8 mouse cellular contexts compared by ENCODE assay signal in the genomic region with DNA sequence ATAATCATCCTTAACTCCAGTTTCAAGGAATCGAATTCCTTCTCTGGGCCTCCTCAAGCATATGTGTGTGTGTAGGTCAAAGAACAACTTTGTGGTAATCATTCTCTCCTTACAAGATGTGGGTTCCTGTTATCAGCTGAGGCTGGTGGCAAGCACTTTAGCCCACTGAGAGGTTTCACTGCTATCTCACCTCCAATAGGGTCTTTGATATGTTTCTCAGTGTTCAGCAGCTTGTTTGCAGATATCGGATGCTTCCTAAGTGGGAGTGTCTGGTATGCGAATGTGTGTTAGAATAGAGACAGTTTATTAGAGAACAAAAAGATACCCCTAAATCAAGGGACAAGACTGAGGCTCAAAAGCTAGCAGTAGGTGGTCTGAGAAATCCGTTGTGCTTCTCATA. TPM values are rescaled to one million over a fixed set of nuclear protein-coding genes. Genes with fewer than 3 reads are reported as not detected.
DNase-seq lines count a peak whose midpoint lies in the region; ATAC-seq and TF ChIP-seq lines count a peak whose summit lies in the region.

No protein-coding gene starts in this region.

- DNase-seq in lung, adult 2 months, result no peak
- no peak for DNase-seq in lung, postnatal 36 days
- DNase-seq in forebrain, embryonic 10.5 days (ENCODE audit: extremely low spot score, low spot score), result no peak
- no peak for DNase-seq in cerebellum, adult 8-10 months
- no peak for DNase-seq in gastrocnemius, postnatal 10 days
- no peak for DNase-seq in cerebellum, postnatal 4 days (ENCODE audit: low spot score in 2 of 2)

- H3K27me3 ChIP-seq in forebrain, embryonic 10.5 days (ENCODE audit: poor library complexity, severe bottlenecking), result no peaks in the 10 kb centered on the region
- H3K27me3 ChIP-seq in limb, embryonic 12.5 days, result no peaks in the 10 kb centered on the region
- no peaks in the 10 kb centered on the region for H3K27me3 ChIP-seq in neural tube, embryonic 15.5 days (replicated peaks)

- peak overlapping the region; percentile 85 for H3K4me2 ChIP-seq in limb, embryonic 12.5 days
- H3K4me2 ChIP-seq in neural tube, embryonic 15.5 days, result peak overlapping the region; percentile 83

- peaks cover 12% of the 10 kb centered on the region for H3K36me3 ChIP-seq in forebrain, embryonic 10.5 days (replicated peaks)
- no peaks in the 10 kb centered on the region for H3K36me3 ChIP-seq in limb, embryonic 12.5 days
- H3K36me3 ChIP-seq in neural tube, embryonic 15.5 days, result no peaks in the 10 kb centered on the region

- H3K27ac ChIP-seq in forebrain, embryonic 10.5 days, result peak overlapping the region; percentile 86
- H3K27ac ChIP-seq in limb, embryonic 12.5 days, result no peak overlapping the region
- H3K27ac ChIP-seq in neural tube, embryonic 15.5 days (replicated peaks), result no peak overlapping the region

- no peak for TF ChIP-seq POLR2A in lung, adult 2 months (IDR thresholded peaks at IDR 0.05; ENCODE audit: borderline replicate concordance, extremely low read depth, low read depth, low read length)

- H3K9ac ChIP-seq in limb, embryonic 12.5 days (replicated peaks), result peak overlapping the region; percentile 73; the same call in 1 of the 2 replicates
- peak overlapping the region; percentile 86 for H3K9ac ChIP-seq in neural tube, embryonic 15.5 days (replicated peaks)

- H3K9me3 ChIP-seq in forebrain, embryonic 10.5 days, result no peaks in the 10 kb centered on the region
- H3K9me3 ChIP-seq in limb, embryonic 12.5 days, result no peaks in the 10 kb centered on the region
- no peaks in the 10 kb centered on the region for H3K9me3 ChIP-seq in neural tube, embryonic 15.5 days (replicated peaks)

- peaks cover 3% of the 10 kb centered on the region; the same call in 1 of the 2 replicates for H3K4me1 ChIP-seq in lung, adult 2 months (ENCODE audit: control insufficient read depth, insufficient read depth, low read length)
- peaks cover 32% of the 10 kb centered on the region for H3K4me1 ChIP-seq in forebrain, embryonic 10.5 days
- peaks cover 20% of the 10 kb centered on the region for H3K4me1 ChIP-seq in limb, embryonic 12.5 days (replicated peaks)
- peaks cover 30% of the 10 kb centered on the region for H3K4me1 ChIP-seq in neural tube, embryonic 15.5 days

- no peak for ATAC-seq in limb, embryonic 12.5 days (ENCODE audit: insufficient number of reproducible peaks, insufficient read depth, low FRiP score, low TSS enrichment, low read depth)
- ATAC-seq in neural tube, embryonic 15.5 days (ENCODE audit: low FRiP score), result no peak

- 38% methylated on average over 4 of the region's 4 CpGs for whole genome bisulfite sequencing in lung, adult 2 months
- 61% methylated on average over 4 of the region's 4 CpGs for WGBS in forebrain, embryonic 10.5 days
- 59% methylated on average over 4 of the region's 4 CpGs for WGBS in limb, embryonic 12.5 days
- 48% methylated on average over 4 of the region's 4 CpGs for WGBS in neural tube, embryonic 15.5 days

- no peak for TF ChIP-seq CTCF in lung, adult 2 months (IDR thresholded peaks at IDR 0.05; ENCODE audit: insufficient read depth, low read length)

- peak overlapping the region; percentile 78 for H3K4me3 ChIP-seq in lung, adult 2 months (replicated peaks; ENCODE audit: extremely low read depth, low read depth, low read length)
- H3K4me3 ChIP-seq in forebrain, embryonic 10.5 days, result peak overlapping the region; percentile 86
- H3K4me3 ChIP-seq in limb, embryonic 12.5 days (replicated peaks), result peak overlapping the region; percentile 75
- H3K4me3 ChIP-seq in neural tube, embryonic 15.5 days (replicated peaks), result peak overlapping the region; percentile 84

RNA-seq across cellular contexts. Expression of a gene that starts 0.5 kb away (rescaled TPM):
- polyA plus RNA-seq in lung, adult 2 months (2012; rRNA removed), result 68.7 and 87.9 TPM in 2 replicates
- polyA plus RNA-seq in forebrain, embryonic 10.5 days (2016; fragmentation: Nextera tagmentation; extraction: Ambion mirVana), result 9.7 and 11.4 TPM in 2 replicates
- 12.3 and 13.6 TPM in 2 replicates for polyA plus RNA-seq in limb, embryonic 12.5 days (2016; fragmentation: Nextera tagmentation; extraction: Ambion mirVana)
- polyA plus RNA-seq in neural tube, embryonic 15.5 days (2015; fragmentation: Nextera tagmentation; extraction: Ambion mirVana), result 8.1 and 9.5 TPM in 2 replicates
- 10 to 100 TPM in 1 of 2 experiments, 1 to 10 TPM in 1; 9.3 to 14.2 TPM for total RNA-seq in gastrocnemius, postnatal 10 days (2021)

RNA-seq across cellular contexts. Expression of a gene that starts 39.1 kb away (rescaled TPM):
- 1.6 and 3.1 TPM in 2 replicates for polyA plus RNA-seq in lung, adult 2 months (2012; rRNA removed)
- polyA plus RNA-seq in forebrain, embryonic 10.5 days (2016; fragmentation: Nextera tagmentation; extraction: Ambion mirVana), result not detected in 2 replicates
- polyA plus RNA-seq in limb, embryonic 12.5 days (2016; fragmentation: Nextera tagmentation; extraction: Ambion mirVana), result 0.15 TPM in 1 of 2 replicates, not detected in the other
- 1.1 TPM in 1 of 2 replicates, not detected in the other for polyA plus RNA-seq in neural tube, embryonic 15.5 days (2015; fragmentation: Nextera tagmentation; extraction: Ambion mirVana)
- under 1 TPM; 0.14 to 0.19 TPM for total RNA-seq in gastrocnemius, postnatal 10 days (2021)
